Mouse (Mus musculus) small intestine, adult 2 months (tissue): ENCODE measurements around the gene Rfc5. TPM values are rescaled to one million over a fixed set of nuclear protein-coding genes. Genes with fewer than 3 reads are reported as not detected.
"Not testable (repeated sequence)": the region's sequence is repeated elsewhere in the genome, so short reads cannot be mapped to it uniquely, and the experiment has no call there.

Experiments
- H3K27ac ChIP-seq: fragments of 200-500 bp; 2 replicates; pipeline ENCODE4 v1.5.1; 2012; ENCODE audit warnings: low read depth, low read length, control low read depth, inconsistent platforms; ENCODE audit not compliant: insufficient read depth
- H3K27me3 ChIP-seq: fragments of 200-500 bp; 2 replicates; pipeline ENCODE4 v1.6.1; 2012; ENCODE audit warnings: mild to moderate bottlenecking, moderate library complexity, low read length, inconsistent platforms; ENCODE audit not compliant: control insufficient read depth, insufficient read depth
- H3K36me3 ChIP-seq: fragments of 200-500 bp; 2 replicates; pipeline ENCODE4 v1.6.1; 2012; ENCODE audit warnings: mild to moderate bottlenecking, low read length, control low read depth, inconsistent platforms; ENCODE audit not compliant: control insufficient read depth, insufficient read depth
- H3K4me1 ChIP-seq: fragments of 200-500 bp; 2 replicates; pipeline ENCODE4 v1.6.1; 2012; ENCODE audit warnings: low read length, inconsistent platforms, mixed read lengths; ENCODE audit not compliant: control insufficient read depth, insufficient read depth, insufficient read length
- H3K4me3 ChIP-seq: fragments of 200-500 bp; 2 replicates; pipeline ENCODE4 v1.5.1; 2012; ENCODE audit warnings: low read depth, mild to moderate bottlenecking, control low read depth, inconsistent platforms, low read length, moderate library complexity
- CTCF ChIP-seq: fragments of 200-500 bp; IDR thresholded peaks from 2 replicates; pipeline ENCODE4 v1.5.1; 2012; ENCODE audit warnings: low read depth, mild to moderate bottlenecking, control low read depth, inconsistent platforms, low read length, moderate library complexity, mixed read lengths; ENCODE audit not compliant: insufficient replicate concordance, insufficient read length; ENCODE audit errors: extremely low read depth
- POLR2A ChIP-seq: fragments of 200-500 bp; IDR thresholded peaks from 2 replicates; pipeline ENCODE4 v1.6.1; 2012; ENCODE audit warnings: low read depth, mild to moderate bottlenecking, control low read depth, inconsistent platforms, low read length, moderate library complexity
- WGBS: fragments of 180-500 bp; shearing (Covaris S2); methylation state at CpG from one replicate; pipeline ENCODE4 v1.1.7; 2018; 5-methylcytosine and 5-hydroxymethylcytosine counted together
- polyA plus RNA-seq: library from polyadenylated mRNA; depleted of rRNA; stranded (reverse); fragments of >200 nt; gene quantifications from 2 replicates; pipeline ENCODE4 v1.2.3, GENCODE M21; 2012

The Rfc5 gene
- polyA plus RNA-seq, 1 experiment, result 20.8 TPM

- TF ChIP-seq POLR2A (no peak), CTCF (no peak)
- Histone ChIP-seq H3K4me3 (no peak overlapping the region), H3K27me3 (no peaks in the 10 kb centered on the region), H3K4me1 (peaks cover 3% of the 10 kb centered on the region), H3K36me3 (no peaks in the 10 kb centered on the region), H3K27ac (no peak overlapping the region)
- WGBS, result 100% methylated on average over 1 of the region's 1 CpGs
Measured at GRCm38 (mm10) chr5:117390895-117391294, 2.0 kb upstream of the Rfc5 start.

GRCm38 (mm10) chr5:117388296-117388751, 523 bp downstream of the Rfc5 start:
- peaks cover 3% of the 10 kb centered on the region for H3K4me1 ChIP-seq
- peaks cover 5% of the 10 kb centered on the region; the same call in 1 of the 2 replicates for H3K36me3 ChIP-seq
- H3K4me3 ChIP-seq, result peak overlapping the region; percentile 84
- H3K27ac ChIP-seq, result no peak overlapping the region
- no peaks in the 10 kb centered on the region for H3K27me3 ChIP-seq
- WGBS, result 2% methylated on average over 16 of the region's 16 CpGs
- TF ChIP-seq CTCF (peak; percentile 48; the same call in 1 of the 2 replicates), POLR2A (no peak)

- no peak for TF ChIP-seq CTCF
- no peak for TF ChIP-seq POLR2A
- Histone ChIP-seq H3K4me3 (no peak overlapping the region), H3K36me3 (peaks cover 44% of the 10 kb centered on the region), H3K4me1 (no peaks in the 10 kb centered on the region), H3K27ac (no peak overlapping the region), H3K27me3 (no peaks in the 10 kb centered on the region)
- 78% methylated on average over 12 of the region's 12 CpGs for WGBS
Measured at GRCm38 (mm10) chr5:117383198-117383597, 5.6 kb downstream of the Rfc5 start.

DNA sequence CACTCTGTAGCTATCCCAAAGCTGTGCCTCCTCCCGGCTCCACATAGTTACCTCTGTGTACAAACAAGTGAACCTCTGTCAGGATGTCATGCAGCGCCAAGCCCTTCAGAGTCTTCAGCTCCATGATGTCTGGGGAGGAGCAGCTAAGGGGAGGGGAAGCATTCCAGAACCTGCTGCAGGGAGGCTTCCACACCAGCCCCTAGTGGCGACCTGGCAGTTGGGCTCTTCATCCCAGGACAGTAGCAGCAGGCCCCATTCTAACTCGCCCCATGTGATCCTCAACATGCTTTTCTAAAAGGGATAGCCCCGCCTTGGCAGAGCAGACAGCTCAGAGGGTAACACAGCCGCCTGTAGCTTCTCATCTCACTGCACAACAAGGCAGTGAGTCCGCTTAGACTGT, 7.1 kb downstream of the Rfc5 start:
- WGBS, result 82% methylated on average over 7 of the region's 7 CpGs
- no peaks in the 10 kb centered on the region for H3K4me1 ChIP-seq
- H3K36me3 ChIP-seq, result peaks cover 47% of the 10 kb centered on the region
- no peak for TF ChIP-seq POLR2A
- no peak for TF ChIP-seq CTCF
- H3K27me3 ChIP-seq, result no peaks in the 10 kb centered on the region
- no peak overlapping the region for H3K4me3 ChIP-seq
- no peak overlapping the region for H3K27ac ChIP-seq

GRCm38 (mm10) chr5:117380199-117380598, 8.6 kb downstream of the Rfc5 start:
- H3K36me3 ChIP-seq, result peaks cover 63% of the 10 kb centered on the region
- H3K4me3 ChIP-seq, result no peak overlapping the region
- TF ChIP-seq CTCF, result no peak
- no peak for TF ChIP-seq POLR2A
- H3K4me1 ChIP-seq, result no peaks in the 10 kb centered on the region
- WGBS, result 56% methylated on average over 4 of the region's 4 CpGs
- no peak overlapping the region for H3K27ac ChIP-seq
- H3K27me3 ChIP-seq, result no peaks in the 10 kb centered on the region

- not testable (repeated sequence) for H3K4me3 ChIP-seq, H3K4me1 ChIP-seq, H3K27ac ChIP-seq, H3K27me3 ChIP-seq
- peaks cover 68% of the 10 kb centered on the region for H3K36me3 ChIP-seq
- 84% methylated on average over 14 of the region's 14 CpGs for WGBS
Measured at GRCm38 (mm10) chr5:117377731-117378130, 11.1 kb downstream of the Rfc5 start.

- TF ChIP-seq POLR2A (no peak), CTCF (no peak)
- no peak overlapping the region for H3K27ac ChIP-seq
- peaks cover 70% of the 10 kb centered on the region for H3K36me3 ChIP-seq
- H3K27me3 ChIP-seq, result no peaks in the 10 kb centered on the region
- no peaks in the 10 kb centered on the region for H3K4me1 ChIP-seq
- 85% methylated on average over 11 of the region's 11 CpGs for WGBS
- H3K4me3 ChIP-seq, result no peak overlapping the region
Measured at GRCm38 (mm10) chr5:117376331-117376761, 12.5 kb downstream of the Rfc5 start.

- Histone ChIP-seq H3K27ac (no peak overlapping the region), H3K4me3 (no peak overlapping the region), H3K27me3 (no peaks in the 10 kb centered on the region), H3K4me1 (no peaks in the 10 kb centered on the region), H3K36me3 (peaks cover 70% of the 10 kb centered on the region)
- no peak for TF ChIP-seq POLR2A
- TF ChIP-seq CTCF, result no peak
- WGBS, result 89% methylated on average over 7 of the region's 7 CpGs
Measured at GRCm38 (mm10) chr5:117374372-117375049, 14.3 kb downstream of the Rfc5 start.
